Mouse (Mus musculus) T-helper 2 cell (primary cell): ENCODE measurements around the gene Igf1r.

Experiments
- in situ Hi-C: fragments of 300-600 bp; cut with MboI, MseI; formaldehyde crosslinking; loops from one replicate; pipeline ENCODE4 v1.15.1; 2025; ENCODE audit warnings: high pct_unique_total_duplicates

Igf1r gene

GRCm38 (mm10) chr7:68053002-68053624 lies 100.5 kb downstream of the Igf1r start:
- in situ Hi-C loops, result no loop called here

DNA sequence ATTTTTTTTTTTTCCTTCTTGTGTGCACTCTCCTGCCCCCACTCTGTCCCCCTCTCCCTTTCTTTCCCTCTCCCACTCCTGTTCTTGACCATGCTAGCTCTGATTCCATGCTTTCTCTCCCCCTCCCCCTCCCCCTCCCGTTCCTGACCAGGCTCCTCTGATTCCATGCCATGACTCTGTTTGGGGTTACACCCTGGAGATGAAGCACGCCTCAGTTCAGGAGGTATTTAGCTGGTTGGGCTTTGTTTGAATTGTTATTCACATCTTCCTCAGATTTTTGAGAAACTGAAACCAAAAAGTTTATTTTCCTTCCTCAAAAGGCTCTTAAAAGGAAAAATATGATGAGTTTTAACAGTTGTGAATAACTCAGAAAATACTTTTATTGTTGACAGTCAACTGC lies 101.9 kb downstream of the Igf1r start:
- in situ Hi-C loops, result no loop called here

- in situ Hi-C loops, result no loop called here
Measured at GRCm38 (mm10) chr7:68054956-68055355, 102.3 kb downstream of the Igf1r start.

DNA sequence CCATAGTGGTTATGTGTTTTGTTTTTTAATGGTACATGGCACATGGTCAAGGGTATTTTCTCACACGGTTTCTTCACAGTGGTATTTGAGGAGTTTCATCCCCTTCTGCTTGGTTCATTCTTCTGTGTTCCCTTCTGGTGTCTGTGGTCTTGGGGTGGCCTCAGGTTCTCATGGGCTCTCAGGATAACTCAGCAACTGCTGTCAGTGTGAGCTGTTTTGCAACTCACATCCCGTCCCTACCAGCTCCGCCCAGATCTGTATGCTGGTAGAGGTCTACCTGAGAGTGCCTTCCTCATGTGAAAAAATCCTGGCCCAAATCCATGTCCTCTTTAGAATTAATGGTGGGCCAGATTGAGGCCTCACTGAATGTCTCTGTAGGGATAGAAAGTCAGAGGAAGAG lies 104.4 kb downstream of the Igf1r start:
- in situ Hi-C loops, result no loop called here

DNA sequence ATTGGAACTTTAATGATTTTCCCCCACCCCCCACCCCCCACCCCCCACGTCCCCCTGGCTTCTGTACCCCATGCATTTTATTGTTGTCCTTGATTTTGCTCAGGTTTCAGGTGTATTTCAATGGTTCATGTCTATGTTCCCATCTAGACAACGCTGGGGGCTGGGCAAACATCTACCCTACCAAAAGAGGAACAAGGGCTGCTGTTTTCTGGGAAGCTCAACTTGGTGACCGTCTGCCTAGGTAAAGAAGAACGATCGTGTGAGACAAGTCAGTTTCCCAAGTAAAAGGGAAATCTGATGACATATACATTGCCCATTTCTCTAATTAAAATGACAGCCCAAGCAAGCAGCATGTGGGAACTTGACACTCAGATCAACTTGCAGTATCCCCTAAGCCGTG lies 107.1 kb downstream of the Igf1r start:
- in situ Hi-C loops, result no loop called here

DNA sequence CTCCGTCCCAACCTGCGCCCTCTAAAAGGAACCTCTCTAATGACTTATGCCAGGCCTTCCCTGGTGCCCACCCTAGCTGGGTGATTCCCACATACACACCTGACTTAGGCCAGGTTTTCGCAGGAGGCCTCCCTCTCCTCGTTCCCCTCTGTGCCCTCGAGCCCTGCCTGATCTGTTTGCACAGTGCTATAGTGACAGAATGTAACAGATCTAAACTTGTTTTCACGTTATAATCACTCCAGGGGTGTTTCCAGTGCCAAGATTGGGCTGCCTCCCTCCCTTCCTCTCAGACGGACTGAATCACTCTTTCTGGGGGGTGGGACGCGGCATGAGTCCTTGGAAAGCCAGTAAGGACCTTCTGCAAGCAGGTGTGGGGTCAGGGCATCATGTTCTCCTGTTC lies 108.8 kb downstream of the Igf1r start:
- in situ Hi-C loops, result no loop called here

- in situ Hi-C loops, result no loop called here
Measured at GRCm38 (mm10) chr7:68062170-68062848, 109.7 kb downstream of the Igf1r start.

GRCm38 (mm10) chr7:68062849-68063208 lies 110.2 kb downstream of the Igf1r start:
- in situ Hi-C loops, result no loop called here

DNA sequence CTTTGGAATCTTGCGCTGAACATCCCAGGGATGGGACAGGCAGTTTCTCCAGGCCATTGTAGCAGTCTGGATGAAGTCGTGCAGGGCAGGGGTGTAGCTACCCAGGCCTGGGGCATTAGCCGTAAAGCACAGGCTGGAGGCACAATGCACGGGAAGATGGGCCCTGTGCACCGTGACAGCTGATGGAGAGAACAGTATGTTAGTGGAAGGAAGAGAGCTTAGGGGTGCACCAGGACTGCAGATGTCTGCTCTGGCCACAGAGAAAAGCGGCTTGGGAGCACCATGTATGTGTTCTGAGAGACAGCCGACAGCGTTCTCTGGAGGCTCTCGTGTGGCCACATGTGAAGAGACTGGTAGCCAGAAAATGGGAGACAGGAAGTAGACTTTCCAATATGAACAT lies 111.1 kb downstream of the Igf1r start:
- in situ Hi-C loops, result no loop called here

DNA sequence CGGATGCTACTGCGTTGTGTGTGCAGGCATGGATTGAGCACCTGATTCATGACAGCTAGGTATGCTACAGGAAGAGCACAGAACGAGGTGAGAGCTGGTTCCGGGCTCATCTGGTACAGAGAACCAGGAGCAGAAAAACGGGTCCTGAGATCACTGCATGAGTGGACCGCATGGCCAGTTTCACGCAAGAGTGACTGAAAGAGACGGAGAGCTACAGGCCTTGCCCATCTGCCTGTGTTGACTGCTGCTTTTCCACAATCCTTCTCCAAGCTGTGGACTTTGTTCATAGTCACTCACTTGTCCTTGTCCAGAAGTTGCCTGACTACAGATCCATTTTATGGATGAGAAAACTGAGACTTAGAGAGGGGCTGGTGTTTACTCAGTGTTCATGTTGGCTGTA lies 111.5 kb downstream of the Igf1r start:
- in situ Hi-C loops, result no loop called here

- in situ Hi-C loops, result no loop called here
Measured at GRCm38 (mm10) chr7:68064647-68065362, 112.2 kb downstream of the Igf1r start.

DNA sequence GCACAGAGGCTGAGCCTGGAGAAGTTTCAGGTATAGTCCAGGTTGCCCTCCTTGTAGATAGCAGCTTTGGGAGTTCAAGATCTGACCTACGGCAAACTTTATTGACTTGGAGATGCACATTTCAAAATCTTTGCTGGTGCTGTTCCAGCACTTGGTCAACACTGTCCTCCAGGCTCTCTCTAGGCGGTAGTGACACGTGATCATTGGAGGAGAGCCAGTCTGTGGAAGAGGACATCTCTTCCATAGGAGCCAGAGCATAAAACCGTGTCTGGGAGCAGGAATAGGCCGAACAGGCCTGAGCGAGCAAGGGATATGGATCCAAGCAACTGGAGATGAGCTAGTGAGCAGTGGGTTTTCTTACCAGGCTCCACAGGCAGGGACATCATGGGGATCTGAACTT lies 113.3 kb downstream of the Igf1r start:
- in situ Hi-C loops, result no loop called here

DNA sequence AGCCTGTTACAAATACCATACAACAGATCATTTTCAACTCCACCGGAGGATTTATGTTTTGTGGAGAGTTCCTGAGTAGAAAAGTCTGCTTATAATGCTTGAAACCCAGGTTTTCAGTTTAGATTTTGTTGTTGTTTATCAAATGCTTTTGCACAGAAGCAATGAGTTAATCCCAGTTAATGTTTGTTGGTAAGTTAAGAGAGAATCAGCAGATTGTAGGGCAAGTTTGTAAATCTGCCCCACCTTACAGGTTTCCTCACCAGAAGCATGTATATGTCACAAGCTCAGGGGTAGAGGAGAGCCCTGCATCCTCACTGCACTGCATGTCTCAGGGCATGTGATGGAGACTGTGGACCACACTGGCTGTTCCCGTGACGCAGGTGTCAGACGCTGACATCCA lies 114.7 kb downstream of the Igf1r start:
- in situ Hi-C loops, result no loop called here

DNA sequence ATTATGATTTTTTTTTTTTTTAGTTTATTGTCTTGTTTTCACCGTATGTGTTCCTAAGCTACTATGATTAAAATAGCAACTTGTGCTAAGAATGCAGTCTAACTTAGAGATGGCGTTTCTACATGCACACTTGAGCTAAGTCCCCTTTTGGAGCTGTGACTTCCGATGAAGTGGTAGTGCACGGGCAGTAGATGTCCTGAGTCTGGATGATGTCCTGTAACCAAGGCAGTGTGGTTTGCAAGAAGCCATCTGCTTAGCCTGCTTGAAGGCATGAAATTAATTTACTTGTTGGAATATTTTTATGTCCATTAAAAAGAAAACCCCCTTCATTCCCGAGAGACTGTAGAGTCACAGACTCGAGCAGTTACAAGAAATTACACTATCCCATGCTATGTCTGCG lies 116.7 kb downstream of the Igf1r start:
- in situ Hi-C loops, result no loop called here

DNA sequence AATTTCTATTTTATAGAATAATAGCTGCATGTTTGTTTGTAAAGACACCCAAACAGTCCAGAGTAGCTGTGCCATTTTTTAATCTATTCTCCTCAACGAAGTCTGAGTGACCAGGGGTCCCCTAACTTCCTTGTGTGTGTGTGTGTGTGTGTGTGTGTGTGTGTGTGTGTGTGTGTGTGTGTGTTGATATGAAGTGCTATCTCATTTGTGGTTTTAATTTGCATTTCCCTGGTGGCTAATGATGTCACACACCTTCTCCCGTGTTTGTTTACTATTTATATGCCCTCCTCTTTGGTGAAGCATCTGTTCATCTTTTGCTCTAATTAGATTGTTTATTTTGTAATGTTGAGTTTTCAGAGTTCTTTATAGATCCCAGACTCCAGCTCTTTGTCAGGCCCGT lies 117.4 kb downstream of the Igf1r start:
- in situ Hi-C loops, result no loop called here

DNA sequence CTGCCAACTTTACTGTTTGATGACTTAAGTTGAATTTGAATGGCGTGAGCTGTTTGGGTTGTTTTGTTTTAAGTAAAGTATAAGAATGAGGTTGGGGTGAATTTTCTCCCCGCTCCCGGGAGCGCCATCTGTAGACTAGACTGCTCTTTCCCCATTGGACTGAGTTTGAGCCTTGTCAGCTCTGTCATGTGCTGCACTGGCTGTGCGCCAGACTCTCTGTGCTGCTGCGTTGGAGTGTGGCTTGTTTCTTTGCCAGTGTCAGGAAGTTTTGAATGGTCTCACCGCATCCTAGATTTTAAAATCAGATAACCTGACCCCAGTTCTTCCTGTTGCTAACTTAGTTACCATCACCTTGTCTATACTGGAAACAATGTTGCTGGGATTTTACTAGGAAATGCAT lies 118.0 kb downstream of the Igf1r start:
- in situ Hi-C loops, result no loop called here

- in situ Hi-C loops, result no loop called here
Measured at GRCm38 (mm10) chr7:68071050-68071449, 118.4 kb downstream of the Igf1r start.

- in situ Hi-C loops, result no loop called here
Measured at GRCm38 (mm10) chr7:68071749-68072148, 119.1 kb downstream of the Igf1r start.

DNA sequence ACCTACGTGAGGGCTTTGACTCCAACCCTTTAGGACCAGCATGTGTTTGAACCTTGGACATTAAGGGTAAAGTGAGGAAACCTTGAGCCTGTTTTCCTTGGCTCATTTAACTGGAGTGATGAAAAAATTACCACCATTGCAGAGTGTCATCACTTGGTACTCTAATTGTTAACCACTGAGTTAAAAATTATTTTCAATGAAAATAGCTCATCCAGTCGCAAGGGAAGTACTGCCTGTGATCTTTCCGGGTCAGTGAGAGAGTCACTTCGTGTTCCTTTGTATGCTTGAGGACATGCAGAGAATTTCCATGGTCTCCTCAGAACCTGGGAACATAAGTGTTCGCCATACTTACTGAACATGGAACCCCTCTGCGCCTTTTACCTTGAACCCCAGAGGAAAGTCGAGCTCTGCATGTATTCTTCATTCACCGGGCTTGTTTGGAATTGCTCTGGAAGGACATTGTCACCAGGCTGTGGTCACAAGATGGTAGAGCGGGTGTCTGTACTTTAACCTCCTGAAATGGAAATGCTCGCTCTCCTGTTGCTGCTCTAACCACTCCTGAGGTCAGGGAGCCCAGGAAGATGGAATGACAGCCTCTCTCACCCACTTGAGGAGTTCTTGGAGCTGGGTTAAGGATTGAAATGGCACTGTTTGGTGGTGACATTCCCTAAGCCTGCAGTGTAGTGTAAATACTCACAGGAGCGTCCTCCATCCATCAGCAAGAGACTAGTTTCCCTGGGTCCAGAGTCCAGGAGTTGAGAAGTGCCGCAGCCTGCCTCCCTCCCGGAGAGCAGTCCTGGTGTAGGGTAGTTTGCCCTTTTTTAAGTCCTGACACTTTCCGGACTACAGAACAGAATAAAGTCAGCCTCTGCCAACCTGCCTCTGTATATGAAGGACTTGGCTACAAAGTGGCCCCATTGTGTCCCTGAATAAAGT lies 120.2 kb downstream of the Igf1r start:
- in situ Hi-C loops, result no loop called here

GRCm38 (mm10) chr7:68073460-68073806 lies 120.8 kb downstream of the Igf1r start:
- in situ Hi-C loops, result no loop called here

DNA sequence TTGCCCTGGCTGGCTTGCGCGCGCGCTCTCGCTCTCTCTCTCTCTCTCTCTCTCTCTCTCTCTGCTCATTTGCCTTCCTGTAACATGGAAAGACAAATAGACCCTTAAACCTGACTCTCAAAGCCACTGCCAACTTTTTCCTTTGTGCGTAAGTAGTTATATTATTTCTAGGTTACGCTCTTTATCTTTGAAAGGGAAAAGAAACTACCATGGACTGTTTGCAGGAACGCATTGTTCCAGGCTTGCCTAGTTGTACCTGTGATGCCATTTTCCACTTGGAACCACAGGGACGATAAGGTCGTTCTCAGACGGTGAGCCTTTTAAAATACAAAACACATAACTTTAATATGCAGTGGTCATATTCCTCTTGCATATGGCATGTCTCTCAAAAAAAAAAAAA lies 122.1 kb downstream of the Igf1r start:
- in situ Hi-C loops, result no loop called here

GRCm38 (mm10) chr7:68075401-68075800 lies 122.8 kb downstream of the Igf1r start:
- in situ Hi-C loops, result no loop called here
